Mouse (Mus musculus) megakaryocyte, embryonic 14.5 days (primary cell): Measurements from ENCODE around the gene 1700021F05Rik. TPM values are rescaled to one million over a fixed set of nuclear protein-coding genes. Genes with fewer than 3 reads are reported as not detected.

Experiments used
- H3K27me3 ChIP-seq: replicated peaks from 2 replicates; pipeline ENCODE3; 2012; ENCODE audit warnings: inconsistent platforms
- H3K36me3 ChIP-seq: replicated peaks from 2 replicates; pipeline ENCODE3; 2012; ENCODE audit warnings: low read length, inconsistent platforms, mixed read lengths
- H3K4me1 ChIP-seq: 2 replicates; pipeline ENCODE4 v1.6.1; 2012; ENCODE audit warnings: inconsistent platforms
- H3K4me3 ChIP-seq: replicated peaks from 2 replicates; pipeline ENCODE3; 2012; ENCODE audit warnings: moderate library complexity, mild to moderate bottlenecking, inconsistent platforms
- H3K9me3 ChIP-seq: 2 replicates; pipeline ENCODE4 v1.6.1; 2012; ENCODE audit warnings: inconsistent platforms
- FLI1 ChIP-seq: IDR thresholded peaks from 2 replicates; pipeline ENCODE4 v1.6.1; 2012; ENCODE audit warnings: low read length, inconsistent platforms, mixed read lengths
- GATA1 ChIP-seq: IDR thresholded peaks from 3 replicates; pipeline ENCODE4 v1.6.1; 2012; ENCODE audit warnings: mixed read lengths, low read length, inconsistent platforms, borderline replicate concordance
- polyA plus RNA-seq: library from polyadenylated mRNA; stranded (reverse); fragments of >175 nt; gene quantifications from 2 replicates; pipeline ENCODE4 v1.2.3, GENCODE M21; 2012; ENCODE audit warnings: low replicate concordance; ENCODE audit not compliant: insufficient read depth

1700021F05Rik gene
- 15.7 TPM in 1 of 2 replicates, not detected in the other for polyA plus RNA-seq

DNA sequence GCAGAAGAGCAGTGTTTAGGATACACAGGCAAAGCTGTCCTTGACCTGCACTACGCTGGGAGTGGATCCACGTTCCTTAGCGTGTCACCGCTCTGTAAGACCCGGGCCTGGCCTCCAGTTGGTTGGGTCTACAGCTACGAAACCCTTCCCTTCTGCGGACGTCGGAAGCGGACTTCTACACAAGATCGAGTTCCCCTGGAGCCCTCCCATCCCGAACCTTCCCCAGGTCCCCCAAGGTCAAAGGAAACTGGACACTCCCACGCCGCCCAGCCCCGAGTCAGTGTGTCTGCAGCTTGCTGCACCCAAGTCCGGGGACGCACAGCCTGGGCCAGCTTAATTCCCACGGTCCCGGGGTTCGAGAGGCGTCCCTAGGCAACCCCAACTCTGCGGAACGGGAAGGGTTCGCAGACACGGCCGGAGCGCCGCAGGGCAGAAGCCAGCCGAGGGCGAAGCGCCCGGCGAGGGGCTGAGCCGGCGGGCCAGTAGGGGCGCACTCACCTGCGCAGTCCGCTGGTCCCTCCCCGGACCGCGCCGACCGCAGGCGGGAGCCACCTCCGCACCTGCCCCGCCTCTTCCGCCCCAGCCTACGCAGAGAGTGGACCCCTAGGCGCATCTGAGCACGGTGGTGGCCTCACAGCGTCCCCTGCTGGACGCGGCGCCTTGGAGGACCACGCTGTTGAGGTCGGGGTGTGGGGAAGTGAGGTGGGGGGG lies at the start of gene 1700021F05Rik:
Gene 1700021F05Rik, minus strand, starts transcription at position 553 of the 711 bp plus-strand sequence.
- peaks cover 29% of the 10 kb centered on the region for H3K4me1 ChIP-seq
- peak within 1 kb of the TSS; percentile 91 for H3K4me3 ChIP-seq
- no peaks in the 10 kb centered on the region for H3K9me3 ChIP-seq
- no peak for TF ChIP-seq GATA1
- TF ChIP-seq FLI1, result no peak
- H3K27me3 ChIP-seq, result no peaks in the 10 kb centered on the region
- peaks cover 12% of the 10 kb centered on the region for H3K36me3 ChIP-seq

DNA sequence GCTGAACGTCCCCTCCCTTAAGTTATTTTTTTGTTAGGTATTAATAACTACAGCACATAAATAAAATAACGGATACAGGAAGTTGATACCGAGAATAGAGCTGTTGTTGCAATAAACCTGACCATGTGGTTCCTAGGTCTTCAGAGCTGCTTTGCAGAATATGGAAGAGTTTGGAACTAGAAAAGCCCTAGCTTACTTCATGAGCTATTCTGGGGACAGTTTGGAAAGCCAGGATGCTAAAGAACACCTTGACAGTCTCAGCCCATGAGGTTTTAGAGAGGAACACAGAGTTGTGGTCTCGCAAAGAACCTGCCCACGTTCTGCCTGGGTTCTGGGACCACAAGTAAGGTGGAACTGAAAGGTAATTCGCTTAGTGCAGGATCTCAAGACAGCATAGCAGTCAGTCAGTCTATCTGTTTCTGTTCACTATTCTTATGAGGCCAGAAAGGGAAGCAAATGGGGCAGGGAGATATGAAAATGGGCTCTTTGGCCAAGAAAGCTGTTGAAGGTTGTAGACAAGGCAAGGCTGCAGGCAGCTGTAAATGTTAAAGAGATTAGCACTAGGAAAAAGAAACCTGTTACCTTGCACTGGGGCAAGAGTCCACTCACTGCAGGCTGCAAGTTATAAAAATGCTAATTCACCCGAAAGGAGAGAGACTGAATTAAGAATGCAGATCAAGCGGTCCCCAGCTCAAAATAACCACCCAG lies 47.8 kb upstream of the 1700021F05Rik start:
- Histone ChIP-seq H3K4me3 (no peak overlapping the region), H3K9me3 (peaks cover 13% of the 10 kb centered on the region), H3K36me3 (no peaks in the 10 kb centered on the region), H3K27me3 (peaks cover 30% of the 10 kb centered on the region), H3K4me1 (peaks cover 17% of the 10 kb centered on the region)
- TF ChIP-seq GATA1, result no peak
- TF ChIP-seq FLI1, result no peak

DNA sequence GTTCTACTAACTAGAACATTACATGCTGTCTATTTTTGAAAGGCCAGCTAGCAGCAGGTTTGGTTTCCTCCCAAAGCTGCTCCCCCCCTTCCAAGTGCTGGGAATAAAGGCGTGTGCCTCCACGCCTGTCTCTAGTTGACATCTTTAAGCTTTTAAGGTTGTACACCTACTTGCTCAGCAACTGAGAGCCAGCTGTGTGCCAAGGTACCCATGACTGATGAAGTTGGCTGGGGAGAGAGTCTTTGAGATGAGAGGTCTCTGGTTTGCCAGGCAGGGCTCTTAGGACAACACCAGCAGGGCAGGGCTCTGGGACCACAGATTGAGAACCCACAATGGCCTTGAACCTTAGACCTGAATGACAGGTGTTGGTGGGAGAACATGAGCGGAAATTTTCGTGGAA lies 43.7 kb upstream of the 1700021F05Rik start:
- Histone ChIP-seq H3K27me3 (peaks cover 42% of the 10 kb centered on the region), H3K4me1 (peaks cover 30% of the 10 kb centered on the region), H3K9me3 (peaks cover 7% of the 10 kb centered on the region), H3K36me3 (no peaks in the 10 kb centered on the region), H3K4me3 (no peak overlapping the region)
- TF ChIP-seq GATA1 (no peak), FLI1 (no peak)

DNA sequence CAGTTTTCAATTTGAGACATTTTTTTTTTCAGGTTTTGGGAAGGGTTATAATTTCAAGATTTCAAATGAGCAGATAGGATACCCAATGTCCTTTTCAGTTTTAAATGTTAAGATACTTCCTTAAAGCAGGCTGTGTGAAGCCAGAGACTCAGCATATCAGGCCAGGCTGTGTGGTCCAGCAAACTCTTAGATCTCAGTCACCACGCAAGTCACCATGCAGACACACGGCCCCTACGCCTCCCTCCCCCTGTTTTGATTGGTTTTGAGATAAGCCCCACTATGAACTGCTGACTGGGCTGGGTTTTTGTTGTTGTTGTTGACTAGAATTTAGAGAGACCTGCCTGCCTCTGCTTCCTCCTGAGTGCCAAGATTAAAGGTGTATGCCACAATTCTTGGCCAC lies 40.5 kb upstream of the 1700021F05Rik start:
- Histone ChIP-seq H3K27me3 (peaks cover 63% of the 10 kb centered on the region), H3K36me3 (no peaks in the 10 kb centered on the region), H3K4me1 (peaks cover 37% of the 10 kb centered on the region), H3K4me3 (peak overlapping the region; percentile 57), H3K9me3 (peaks cover 11% of the 10 kb centered on the region)
- TF ChIP-seq FLI1, result no peak
- TF ChIP-seq GATA1, result no peak

DNA sequence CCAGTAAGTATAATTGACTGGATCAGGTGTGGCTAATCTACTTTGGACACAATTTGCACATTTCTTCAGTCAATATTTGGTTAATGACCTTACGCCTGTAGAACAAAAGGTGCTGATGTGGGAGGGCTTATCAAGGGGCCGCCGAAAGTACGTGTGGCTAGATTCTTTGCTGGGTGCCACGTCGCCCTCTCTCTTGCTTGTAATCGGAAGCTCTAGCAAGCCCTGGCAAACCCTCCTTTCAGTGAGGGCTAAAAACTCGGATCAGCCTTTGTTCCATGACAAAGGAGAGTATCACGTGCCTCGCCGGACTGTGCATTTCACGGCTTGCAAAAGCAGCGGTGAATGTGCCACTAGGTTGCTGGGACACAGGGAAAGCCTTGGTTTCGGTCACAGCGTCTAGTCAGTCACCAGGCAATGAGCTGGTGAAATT lies 39.9 kb upstream of the 1700021F05Rik start:
- peaks cover 68% of the 10 kb centered on the region for H3K27me3 ChIP-seq
- no peaks in the 10 kb centered on the region for H3K36me3 ChIP-seq
- peak overlapping the region; percentile 83 for H3K4me3 ChIP-seq
- TF ChIP-seq FLI1 (no peak), GATA1 (no peak)
- H3K4me1 ChIP-seq, result peaks cover 37% of the 10 kb centered on the region
- H3K9me3 ChIP-seq, result peaks cover 9% of the 10 kb centered on the region

DNA sequence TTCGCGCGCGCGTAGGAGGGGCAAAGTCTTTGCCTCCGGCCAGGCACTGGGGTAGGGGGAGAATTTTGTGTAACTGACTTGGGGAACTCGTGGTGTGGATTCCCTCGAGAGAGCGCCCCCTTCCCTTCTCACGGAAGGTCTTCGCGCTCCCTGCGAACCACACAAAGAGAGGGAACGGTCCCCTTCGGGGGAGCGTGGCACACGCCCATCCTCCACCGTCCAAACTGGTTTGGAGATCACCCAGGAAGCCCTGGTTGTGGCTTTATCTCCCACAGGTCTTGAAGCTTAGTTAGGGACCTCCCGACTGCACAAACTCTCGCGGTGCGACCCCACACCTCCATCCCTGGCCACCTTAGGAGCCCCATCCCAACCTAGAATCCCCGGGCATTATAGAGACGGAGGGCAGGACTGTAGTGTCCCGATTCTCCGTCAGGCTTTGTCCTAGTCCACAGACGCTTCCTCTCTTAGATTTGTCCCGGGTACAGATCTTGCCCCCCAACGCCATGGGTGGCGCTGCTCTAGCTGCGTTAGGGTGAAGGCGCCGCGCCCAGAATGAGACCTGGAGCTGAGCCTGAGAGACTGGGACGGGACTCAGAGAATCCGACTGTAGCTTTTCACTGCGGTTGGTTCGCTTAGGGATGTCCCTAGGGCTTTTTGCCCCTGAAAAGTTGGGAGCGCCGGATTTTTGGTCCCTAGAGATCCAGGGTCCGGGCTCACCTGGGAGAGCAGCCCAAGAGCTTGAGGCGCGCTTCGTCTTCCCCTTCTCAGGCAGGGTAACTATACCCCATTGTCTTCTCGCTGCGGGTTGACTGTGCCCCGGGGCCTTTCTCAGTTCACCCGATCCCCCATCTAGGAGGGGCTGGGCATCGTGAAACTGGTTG lies 38.8 kb upstream of the 1700021F05Rik start:
- Histone ChIP-seq H3K9me3 (peaks cover 9% of the 10 kb centered on the region), H3K4me1 (peaks cover 37% of the 10 kb centered on the region), H3K36me3 (no peaks in the 10 kb centered on the region), H3K27me3 (peaks cover 64% of the 10 kb centered on the region), H3K4me3 (peak overlapping the region; percentile 91)
- no peak for TF ChIP-seq FLI1

DNA sequence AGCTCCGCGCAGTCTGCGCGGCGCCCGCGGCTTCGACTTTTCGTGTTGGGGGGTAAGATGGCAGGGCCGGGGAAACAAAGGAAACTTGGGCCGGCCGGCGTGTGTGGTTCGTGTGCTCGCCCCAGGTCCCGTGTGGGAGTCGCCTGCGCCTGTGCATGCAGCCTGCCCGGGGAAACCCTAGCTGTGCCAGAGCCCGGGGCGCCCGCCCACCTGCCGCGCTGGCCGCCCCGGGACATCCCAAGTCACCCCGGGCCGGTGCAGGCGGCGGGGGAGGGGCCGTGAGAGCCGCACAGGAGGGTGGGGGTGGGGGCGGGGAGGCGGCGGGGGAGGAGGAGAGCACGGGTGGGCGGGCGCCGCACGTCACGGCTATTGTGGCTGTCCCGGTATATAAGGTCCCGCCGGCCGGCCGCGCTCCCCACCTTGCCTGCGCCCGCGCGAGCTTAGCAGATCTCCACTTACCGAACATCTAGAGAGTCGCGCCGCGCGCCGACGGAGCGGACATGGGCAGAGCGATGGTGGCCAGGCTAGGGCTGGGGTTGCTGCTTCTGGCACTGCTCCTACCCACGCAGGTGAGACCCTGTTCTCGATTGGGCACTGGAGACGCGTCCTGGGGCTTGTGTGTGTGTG lies 38.1 kb upstream of the 1700021F05Rik start:
- H3K9me3 ChIP-seq, result peaks cover 9% of the 10 kb centered on the region
- no peak for TF ChIP-seq GATA1
- TF ChIP-seq FLI1, result no peak
- peaks cover 37% of the 10 kb centered on the region for H3K4me1 ChIP-seq
- peak overlapping the region; percentile 91 for H3K4me3 ChIP-seq
- peaks cover 61% of the 10 kb centered on the region for H3K27me3 ChIP-seq
- no peaks in the 10 kb centered on the region for H3K36me3 ChIP-seq

DNA sequence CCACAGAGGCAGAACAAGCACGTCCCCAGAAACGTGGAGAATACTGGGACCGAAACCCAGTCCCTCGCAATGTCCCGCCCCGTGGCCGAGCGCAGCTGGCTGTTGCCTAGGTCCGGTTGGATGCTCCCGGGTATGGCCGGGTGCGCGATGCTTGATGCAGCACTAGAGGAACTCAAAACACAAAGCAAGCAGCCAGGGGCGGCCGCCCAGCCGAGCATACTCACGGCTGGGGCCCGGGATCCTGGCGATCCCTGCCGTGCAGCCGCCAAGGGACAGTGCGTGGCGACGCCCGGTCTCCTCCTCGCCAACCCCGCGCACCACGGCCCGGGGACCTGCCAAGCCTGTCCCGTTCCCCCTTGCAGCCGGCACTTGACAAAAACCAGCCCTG lies 37.6 kb upstream of the 1700021F05Rik start:
- Histone ChIP-seq H3K27me3 (peaks cover 61% of the 10 kb centered on the region), H3K4me1 (peaks cover 37% of the 10 kb centered on the region), H3K9me3 (peaks cover 9% of the 10 kb centered on the region)

DNA sequence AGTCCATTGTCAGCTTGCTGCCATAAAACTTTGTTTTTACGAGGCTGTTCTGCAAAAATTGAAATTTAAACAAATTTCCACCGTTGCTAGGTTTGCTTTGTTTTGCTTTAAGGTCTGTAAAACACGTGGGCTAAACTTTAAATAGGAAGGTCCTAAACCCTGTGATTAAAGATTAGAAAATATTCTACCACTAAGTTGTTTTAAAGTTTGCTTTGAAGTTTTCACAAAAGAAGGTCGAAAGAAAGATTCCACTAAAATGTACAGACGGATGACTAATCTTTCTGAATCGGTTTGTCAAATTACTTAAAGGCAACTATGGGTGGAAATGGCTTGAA lies 37.2 kb upstream of the 1700021F05Rik start, which contains the start of gene Cd24a:
Gene Cd24a, plus strand, starts transcription at position 288 of the 335 bp plus-strand sequence.
- H3K36me3 ChIP-seq, result no peaks in the 10 kb centered on the region
- H3K27me3 ChIP-seq, result peaks cover 61% of the 10 kb centered on the region
- H3K9me3 ChIP-seq, result peaks cover 9% of the 10 kb centered on the region
- no peak for TF ChIP-seq GATA1
- no peak for TF ChIP-seq FLI1
- peak within 1 kb of the TSS; percentile 91 for H3K4me3 ChIP-seq
- H3K4me1 ChIP-seq, result peaks cover 37% of the 10 kb centered on the region

More for the DNA sequence above, 37.6 kb upstream of the 1700021F05Rik start:
- Histone ChIP-seq H3K4me3 (peak overlapping the region; percentile 91), H3K36me3 (no peaks in the 10 kb centered on the region)
- TF ChIP-seq GATA1 (no peak), FLI1 (no peak)
